Mouse (Mus musculus) liver, adult 2 months (tissue): ENCODE measurements at regions not wholly inside any gene's neighbourhood (a gene's known extent, or its start where the extent isn't known, plus 50 kb on each side); places are given as distances from the start of the nearest gene placed in this dataset.

Experiments
- CTCF ChIP-seq: fragments of 200-500 bp; IDR thresholded peaks from 2 replicates; pipeline ENCODE4 v1.5.1; 2011; ENCODE audit warnings: low read depth, low read length, control low read depth
- POLR2A ChIP-seq: fragments of 200-500 bp; IDR thresholded peaks from 2 replicates; pipeline ENCODE4 v1.6.1; 2011; ENCODE audit warnings: low read length, control low read depth; ENCODE audit not compliant: insufficient read depth; ENCODE audit errors: extremely low read depth

- TF ChIP-seq POLR2A: no peak
- no peak for TF ChIP-seq CTCF
These were observed 381.6 kb upstream of the Jarid2 start for GRCm38 (mm10) chr13:44347662-44348061.
